Mouse (Mus musculus) embryonic facial prominence, embryonic 13.5 days (tissue): ENCODE data around the gene Lamb2. TPM values are rescaled to one million over a fixed set of nuclear protein-coding genes. Genes with fewer than 3 reads are reported as not detected.

Source experiments
- ATAC-seq: fragments of 200-750 bp; cut with Nextera tagmentation; 2 replicates; pipeline ENCODE4 v1.8.0; 2017; ENCODE audit warnings: low read depth; ENCODE audit not compliant: insufficient number of reproducible peaks, insufficient read depth, low FRiP score, low TSS enrichment
- H3K27ac ChIP-seq: fragments of 300-500 bp; sonication (generic); 2 replicates; pipeline ENCODE4 v1.5.1; 2015; ENCODE audit warnings: moderate library complexity, mild to moderate bottlenecking, inconsistent platforms
- H3K27me3 ChIP-seq: fragments of 300-500 bp; sonication (generic); 2 replicates; pipeline ENCODE4 v1.6.1; 2015; ENCODE audit warnings: mild to moderate bottlenecking, inconsistent platforms
- H3K36me3 ChIP-seq: fragments of 300-500 bp; sonication (generic); 2 replicates; pipeline ENCODE4 v1.6.1; 2015; ENCODE audit warnings: mild to moderate bottlenecking, inconsistent platforms
- H3K4me1 ChIP-seq: fragments of 300-500 bp; sonication (generic); 2 replicates; pipeline ENCODE4 v1.6.1; 2015; ENCODE audit warnings: inconsistent platforms
- H3K4me2 ChIP-seq: fragments of 300-500 bp; sonication (generic); 2 replicates; pipeline ENCODE4 v1.6.1; 2015; ENCODE audit warnings: moderate library complexity, mild to moderate bottlenecking, inconsistent platforms
- H3K4me3 ChIP-seq: fragments of 300-500 bp; sonication (generic); 2 replicates; pipeline ENCODE4 v1.5.1; 2015; ENCODE audit warnings: mild to moderate bottlenecking, inconsistent platforms
- H3K9ac ChIP-seq: fragments of 300-500 bp; sonication (generic); 2 replicates; pipeline ENCODE4 v1.6.1; 2015; ENCODE audit warnings: mild to moderate bottlenecking, inconsistent platforms
- H3K9me3 ChIP-seq: fragments of 300-500 bp; sonication (generic); 2 replicates; pipeline ENCODE4 v1.6.1; 2016; ENCODE audit warnings: inconsistent platforms
- WGBS: fragments of 180-500 bp; shearing (Covaris S2); methylation state at CpG from one replicate; pipeline ENCODE4 v1.1.7; 2015; ENCODE audit warnings: mixed read lengths; 5-methylcytosine and 5-hydroxymethylcytosine counted together
- polyA plus RNA-seq: library from polyadenylated mRNA; unstranded; fragments of >200 nt; fragmentation: Nextera tagmentation; extraction: Ambion mirVana; gene quantifications from 2 replicates; pipeline ENCODE4 v1.2.1, GENCODE M21; 2015

Lamb2 gene
- polyA plus RNA-seq, 1 experiment from 2014 or later, result 51.1 TPM

DNA sequence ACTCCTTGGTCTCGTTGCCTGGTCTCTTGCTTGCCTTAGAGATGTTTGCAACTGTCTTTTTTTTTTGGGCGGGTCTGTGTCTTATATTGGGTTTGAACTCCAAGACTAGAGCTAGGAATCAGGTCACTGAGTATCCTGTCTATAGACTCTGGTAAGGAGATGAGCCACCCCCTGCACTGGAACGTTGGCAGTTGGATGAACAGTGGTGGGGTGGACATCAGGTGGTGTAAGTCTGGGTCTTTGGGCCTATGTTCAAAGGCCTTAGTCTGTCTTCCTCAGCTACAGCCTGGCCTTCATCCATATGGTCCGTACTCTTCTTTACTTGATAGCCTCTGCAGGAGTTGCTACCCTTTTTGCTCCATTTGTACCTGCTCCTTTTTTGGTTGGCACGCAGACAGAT lies 17.9 kb upstream of the Lamb2 start:
- no peak for ATAC-seq
- H3K36me3 ChIP-seq, result peaks cover 45% of the 10 kb centered on the region
- WGBS, result 86% methylated on average over 5 of the region's 5 CpGs

DNA sequence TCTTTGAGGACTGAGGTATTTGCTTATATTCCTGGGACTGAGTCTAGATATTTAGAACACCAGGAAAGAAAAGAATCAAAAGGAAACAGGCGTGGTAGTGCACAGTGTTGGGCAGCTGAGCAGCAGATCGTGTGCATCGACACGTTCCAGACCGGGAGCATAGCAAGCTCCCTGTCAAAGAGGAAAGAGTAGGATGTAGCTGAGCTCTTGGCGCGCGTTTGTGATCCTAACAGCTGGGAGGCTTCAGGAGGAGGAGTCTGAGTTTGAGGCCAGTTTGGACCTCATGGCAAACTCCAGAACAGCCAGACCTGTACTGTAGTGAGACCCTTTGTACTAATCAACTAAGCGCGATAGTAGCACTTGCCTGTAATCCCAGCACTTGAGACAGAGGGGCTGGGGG lies 17.3 kb upstream of the Lamb2 start:
- 93% methylated on average over 10 of the region's 10 CpGs for WGBS
- ATAC-seq, result no peak

More for the DNA sequence above, 17.9 kb upstream of the Lamb2 start:
- Histone ChIP-seq H3K9me3 (no peaks in the 10 kb centered on the region), H3K4me3 (peak overlapping the region; percentile 87), H3K4me2 (peak overlapping the region; percentile 94), H3K27ac (0 out of 2 replicates have a peak overlapping the region, but pooled peaks have one; percentile 78), H3K9ac (peak overlapping the region; percentile 89), H3K4me1 (peaks cover 17% of the 10 kb centered on the region), H3K27me3 (no peaks in the 10 kb centered on the region)

DNA sequence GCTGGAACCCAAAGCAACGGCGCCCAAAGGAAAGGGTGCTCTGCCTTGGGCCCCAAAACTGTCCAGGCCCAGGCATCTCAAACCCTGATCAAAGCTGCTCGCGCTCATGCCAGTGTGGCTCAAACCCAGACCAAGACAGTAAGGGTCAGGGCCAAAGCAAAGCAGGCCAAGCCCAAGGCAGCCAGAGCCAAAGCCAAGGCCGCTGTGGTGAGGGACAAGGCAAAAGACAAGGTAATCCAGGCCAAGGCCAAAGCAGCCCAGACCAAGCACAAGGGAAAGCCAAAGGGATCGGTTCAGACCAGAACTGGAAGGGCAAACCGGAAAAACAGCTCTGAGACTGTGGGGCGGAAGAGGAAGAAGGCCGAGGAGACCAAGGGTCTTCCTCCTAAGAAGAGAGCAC lies 15.8 kb upstream of the Lamb2 start:
- Histone ChIP-seq H3K9ac (no peak overlapping the region), H3K36me3 (peaks cover 55% of the 10 kb centered on the region), H3K4me3 (no peak overlapping the region), H3K4me2 (no peak overlapping the region), H3K27ac (no peak overlapping the region), H3K9me3 (0 out of 2 replicates have a peak, but pooled peaks cover 6% of the 10 kb centered on the region), H3K27me3 (no peaks in the 10 kb centered on the region), H3K4me1 (peaks cover 17% of the 10 kb centered on the region)
- no peak for ATAC-seq
- 97% methylated on average over 9 of the region's 9 CpGs for WGBS

More for the DNA sequence above, 17.3 kb upstream of the Lamb2 start:
- H3K36me3 ChIP-seq, result peaks cover 50% of the 10 kb centered on the region
- no peaks in the 10 kb centered on the region for H3K27me3 ChIP-seq
- no peaks in the 10 kb centered on the region for H3K9me3 ChIP-seq
- H3K4me1 ChIP-seq, result peaks cover 17% of the 10 kb centered on the region
- H3K4me3 ChIP-seq, result no peak overlapping the region
- no peak overlapping the region for H3K9ac ChIP-seq
- H3K27ac ChIP-seq, result no peak overlapping the region
- H3K4me2 ChIP-seq, result peak overlapping the region; percentile 94; the same call in 1 of the 2 replicates

GRCm38 (mm10) chr9:108466219-108466618 lies 13.3 kb upstream of the Lamb2 start:
- Histone ChIP-seq H3K4me2 (no peak overlapping the region), H3K27me3 (no peaks in the 10 kb centered on the region), H3K9ac (no peak overlapping the region), H3K4me3 (no peak overlapping the region), H3K27ac (no peak overlapping the region), H3K9me3 (0 out of 2 replicates have a peak, but pooled peaks cover 6% of the 10 kb centered on the region), H3K36me3 (peaks cover 52% of the 10 kb centered on the region), H3K4me1 (peaks cover 10% of the 10 kb centered on the region)
- ATAC-seq, result no peak
- 88% methylated on average over 2 of the region's 2 CpGs for WGBS

DNA sequence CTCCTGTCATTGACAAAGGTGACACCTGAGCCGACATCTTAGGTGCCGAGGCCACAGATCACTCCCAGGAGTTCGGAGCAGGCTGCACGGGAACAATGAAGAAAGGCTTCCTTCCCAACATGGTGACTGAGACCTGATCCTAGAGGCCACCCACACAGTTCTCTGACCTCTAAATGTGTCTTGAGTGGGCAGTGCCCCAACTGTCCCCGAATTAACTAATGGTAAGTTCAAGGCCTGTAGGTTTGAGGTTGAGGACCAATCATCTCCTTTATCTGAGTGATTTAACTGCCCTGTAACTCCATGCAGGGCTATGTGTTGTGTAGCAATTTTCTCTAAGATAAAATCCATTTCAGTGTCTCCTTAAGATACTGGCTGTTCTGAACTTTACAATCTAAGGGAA lies 10.1 kb upstream of the Lamb2 start:
- no peak overlapping the region for H3K4me3 ChIP-seq
- H3K36me3 ChIP-seq, result peaks cover 34% of the 10 kb centered on the region
- ATAC-seq, result no peak
- no peak overlapping the region for H3K9ac ChIP-seq
- H3K9me3 ChIP-seq, result 0 out of 2 replicates have a peak, but pooled peaks cover 6% of the 10 kb centered on the region
- H3K4me1 ChIP-seq, result no peaks in the 10 kb centered on the region
- no peak overlapping the region for H3K27ac ChIP-seq
- WGBS, result 73% methylated on average over 5 of the region's 5 CpGs
- H3K4me2 ChIP-seq, result no peak overlapping the region
- no peaks in the 10 kb centered on the region for H3K27me3 ChIP-seq

GRCm38 (mm10) chr9:108469845-108470244 lies 9.7 kb upstream of the Lamb2 start:
- no peak overlapping the region for H3K27ac ChIP-seq
- no peak overlapping the region for H3K9ac ChIP-seq
- WGBS, result 73% methylated on average over 4 of the region's 4 CpGs
- no peak overlapping the region for H3K4me2 ChIP-seq
- no peaks in the 10 kb centered on the region for H3K4me1 ChIP-seq
- H3K27me3 ChIP-seq, result no peaks in the 10 kb centered on the region
- 0 out of 2 replicates have a peak, but pooled peaks cover 6% of the 10 kb centered on the region for H3K9me3 ChIP-seq
- H3K4me3 ChIP-seq, result no peak overlapping the region
- no peak for ATAC-seq
- H3K36me3 ChIP-seq, result peaks cover 30% of the 10 kb centered on the region

GRCm38 (mm10) chr9:108474528-108474927 lies 5.0 kb upstream of the Lamb2 start:
- Histone ChIP-seq H3K4me3 (no peak overlapping the region), H3K27me3 (no peaks in the 10 kb centered on the region), H3K4me1 (peaks cover 10% of the 10 kb centered on the region), H3K27ac (no peak overlapping the region), H3K9ac (no peak overlapping the region), H3K4me2 (no peak overlapping the region), H3K9me3 (no peaks in the 10 kb centered on the region), H3K36me3 (no peaks in the 10 kb centered on the region)
- 80% methylated on average over 1 of the region's 1 CpGs for WGBS
- ATAC-seq, result no peak

- H3K27me3 ChIP-seq, result no peaks in the 10 kb centered on the region
- peaks cover 32% of the 10 kb centered on the region for H3K36me3 ChIP-seq
- H3K4me1 ChIP-seq, result peaks cover 26% of the 10 kb centered on the region
- WGBS, result 1% methylated on average over 20 of the region's 20 CpGs
- peak overlapping the region; percentile 75 for H3K9ac ChIP-seq
- peak overlapping the region; percentile 68 for H3K4me3 ChIP-seq
- peak; percentile 71; the same call in 1 of the 2 replicates for ATAC-seq
- peak overlapping the region; percentile 95 for H3K4me2 ChIP-seq
- H3K9me3 ChIP-seq, result no peaks in the 10 kb centered on the region
- H3K27ac ChIP-seq, result peak overlapping the region; percentile 90
Measured at GRCm38 (mm10) chr9:108478638-108479156, 839 bp upstream of the Lamb2 start.

GRCm38 (mm10) chr9:108479241-108479640 lies 295 bp upstream of the Lamb2 start:
- Histone ChIP-seq H3K36me3 (peaks cover 37% of the 10 kb centered on the region), H3K27ac (peak overlapping the region; percentile 90), H3K4me1 (peaks cover 26% of the 10 kb centered on the region), H3K4me2 (peak overlapping the region; percentile 95), H3K9ac (0 out of 2 replicates have a peak overlapping the region, but pooled peaks have one; percentile 75), H3K9me3 (no peaks in the 10 kb centered on the region), H3K4me3 (peak overlapping the region; percentile 68), H3K27me3 (no peaks in the 10 kb centered on the region)
- WGBS, result 36% methylated on average over 11 of the region's 11 CpGs
- 0 out of 2 replicates have a peak, but pooled peaks have one; percentile 4 for ATAC-seq

GRCm38 (mm10) chr9:108480813-108481519 lies 1.4 kb downstream of the Lamb2 start:
- no peaks in the 10 kb centered on the region for H3K27me3 ChIP-seq
- H3K9ac ChIP-seq, result peak overlapping the region; percentile 86
- WGBS, result 92% methylated on average over 28 of the region's 28 CpGs
- peak overlapping the region; percentile 68 for H3K4me3 ChIP-seq
- no peak overlapping the region for H3K27ac ChIP-seq
- H3K36me3 ChIP-seq, result peaks cover 53% of the 10 kb centered on the region
- H3K4me2 ChIP-seq, result peak overlapping the region; percentile 95
- H3K4me1 ChIP-seq, result peaks cover 26% of the 10 kb centered on the region
- ATAC-seq, result no peak
- H3K9me3 ChIP-seq, result no peaks in the 10 kb centered on the region

DNA sequence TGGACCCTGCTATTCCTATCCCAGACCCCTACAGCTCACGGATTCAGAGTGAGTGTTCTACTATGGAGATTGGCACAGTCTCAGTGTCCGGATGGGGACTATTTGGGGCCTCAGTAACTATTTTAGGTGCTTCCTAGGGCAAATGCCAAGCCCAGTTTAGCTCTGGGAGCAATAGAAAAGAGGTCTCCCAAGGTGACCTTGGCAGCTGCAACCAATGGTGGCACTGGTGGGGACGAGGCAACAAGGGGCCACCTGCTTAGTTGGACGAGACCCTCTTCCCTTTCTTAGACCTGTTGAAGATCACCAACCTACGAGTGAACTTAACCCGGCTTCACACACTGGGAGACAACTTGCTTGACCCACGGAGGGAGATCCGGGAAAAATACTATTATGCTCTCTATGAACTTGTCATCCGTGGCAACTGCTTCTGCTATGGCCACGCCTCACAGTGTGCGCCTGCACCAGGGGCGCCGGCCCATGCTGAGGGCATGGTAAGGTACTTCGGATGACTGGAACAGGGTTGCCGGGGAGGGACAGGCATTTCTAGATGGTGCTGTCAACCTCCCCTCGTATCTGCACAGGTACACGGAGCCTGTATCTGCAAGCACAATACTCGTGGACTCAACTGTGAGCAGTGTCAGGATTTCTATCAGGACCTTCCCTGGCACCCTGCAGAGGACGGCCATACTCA lies 2.1 kb downstream of the Lamb2 start:
- WGBS, result 92% methylated on average over 19 of the region's 19 CpGs
- Histone ChIP-seq H3K4me2 (peak overlapping the region; percentile 95; the same call in 1 of the 2 replicates), H3K36me3 (peaks cover 60% of the 10 kb centered on the region), H3K9me3 (no peaks in the 10 kb centered on the region), H3K4me1 (peaks cover 26% of the 10 kb centered on the region), H3K27ac (no peak overlapping the region), H3K27me3 (no peaks in the 10 kb centered on the region), H3K4me3 (no peak overlapping the region), H3K9ac (peak overlapping the region; percentile 86)
- ATAC-seq, result no peak
